Mouse (Mus musculus): Measurements from ENCODE around the gene Pdpk1.

Pdpk1 gene

DNA sequence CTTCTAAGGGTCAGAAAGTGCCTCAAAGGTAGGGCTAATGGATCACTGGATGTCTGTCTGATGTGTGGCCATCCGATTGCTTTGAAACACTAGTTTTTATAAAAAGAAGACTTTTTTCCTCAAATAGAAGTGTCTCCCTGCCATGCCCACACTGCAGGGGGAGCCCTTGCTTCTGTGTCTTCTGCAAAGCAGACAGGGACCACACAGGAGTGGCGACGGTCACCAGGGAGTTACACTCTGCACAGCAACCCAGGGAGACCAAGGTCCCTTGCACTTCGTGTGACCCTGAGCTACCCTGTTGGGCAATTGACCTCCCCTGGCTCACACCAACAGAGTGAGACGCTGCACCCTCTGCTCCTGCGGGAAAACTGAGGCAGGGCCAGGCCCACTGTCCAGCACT, 113.8 kb downstream of the Pdpk1 start:
- DNase-seq (ENCODE audit: low read depth, low spot score): no peak

- no peak for DNase-seq (ENCODE audit: low read depth, low spot score)
These were observed 115.6 kb downstream of the Pdpk1 start for GRCm38 (mm10) chr17:24035087-24035486.

GRCm38 (mm10) chr17:24030551-24030950, 120.2 kb downstream of the Pdpk1 start:
- no peak for DNase-seq (ENCODE audit: low read depth, low spot score)

DNA sequence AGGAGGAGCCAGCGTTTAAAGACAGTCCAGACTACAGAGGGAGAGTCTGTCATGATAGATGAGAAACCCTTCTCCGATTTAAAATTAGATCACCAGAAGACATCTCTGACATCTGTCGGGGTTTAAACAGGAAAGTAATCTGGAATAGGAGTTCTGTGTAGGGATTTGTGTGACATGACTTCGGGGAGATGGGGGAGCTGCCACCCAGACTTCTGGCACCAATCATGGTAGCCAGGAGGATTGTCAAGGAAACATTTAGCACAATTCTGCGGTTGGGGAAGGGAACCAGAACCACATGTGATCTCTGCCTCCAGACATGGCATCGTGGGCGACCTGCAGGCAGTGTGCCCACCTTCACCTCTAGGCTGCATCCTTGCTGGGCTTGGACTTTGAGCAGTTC, 121.2 kb downstream of the Pdpk1 start:
- DNase-seq (ENCODE audit: low read depth, low spot score): no peak
